Mouse (Mus musculus) spleen, postnatal 36 days (tissue): ENCODE measurements around the gene Tle2.

Source experiments
- DNase-seq, 2 experiments: peaks; one replicate each; pipeline ENCODE4 v3.0.0; 2022; ENCODE audit warnings: low spot score in 2 of 2, mixed read lengths in 1 of 2

Gene Tle2

DNA sequence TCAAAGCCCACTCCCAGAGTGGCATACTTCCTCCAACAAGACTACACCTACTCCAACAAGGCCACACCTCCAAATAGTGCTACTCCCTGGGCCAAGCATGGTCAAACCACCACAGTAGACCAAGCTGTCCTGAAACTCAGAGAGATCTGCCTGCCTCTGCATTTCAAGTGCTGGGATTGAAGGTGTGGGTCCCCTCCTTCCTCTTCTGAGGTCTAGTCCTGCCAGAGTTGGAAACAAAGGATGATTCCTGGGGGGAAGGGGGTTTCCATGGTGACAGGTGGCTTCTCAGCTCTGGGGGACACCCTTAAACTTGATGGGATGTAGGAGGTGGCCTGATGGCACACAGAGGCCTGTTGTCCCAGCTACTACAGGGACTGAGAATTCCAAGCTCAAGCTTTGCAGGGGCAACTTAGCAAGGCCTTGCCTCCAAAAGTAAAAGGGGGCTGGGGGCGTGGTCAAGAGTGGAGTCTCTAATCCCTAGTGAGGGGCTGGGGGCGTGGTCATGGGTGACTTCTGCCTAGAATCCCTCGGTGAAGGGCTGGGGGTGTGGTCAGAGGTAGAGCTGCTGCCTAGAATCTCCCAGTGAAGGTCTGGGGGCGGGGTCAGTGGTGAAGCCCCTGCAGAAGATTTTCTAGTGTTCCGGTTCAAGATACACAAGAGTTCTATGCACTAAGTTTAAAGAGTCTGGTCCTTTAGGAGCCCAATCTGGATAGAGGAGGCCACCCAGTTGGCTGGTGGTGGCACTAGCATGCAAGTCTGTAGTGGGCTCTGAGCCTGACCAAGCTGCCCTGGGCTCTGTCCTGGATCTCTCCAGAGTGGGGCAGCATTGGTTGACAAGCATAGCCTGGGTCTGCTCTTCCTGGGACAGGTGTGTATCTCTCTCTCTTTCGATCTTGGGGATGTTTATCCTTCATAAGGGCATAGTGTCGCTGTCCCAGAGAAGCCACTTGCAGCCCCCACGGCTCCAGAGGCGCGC is at the start of gene Tle2:
TSS of gene Tle2 (plus strand) at position 481 of the 976 bp plus-strand sequence.
- DNase-seq, result no peak

DNA sequence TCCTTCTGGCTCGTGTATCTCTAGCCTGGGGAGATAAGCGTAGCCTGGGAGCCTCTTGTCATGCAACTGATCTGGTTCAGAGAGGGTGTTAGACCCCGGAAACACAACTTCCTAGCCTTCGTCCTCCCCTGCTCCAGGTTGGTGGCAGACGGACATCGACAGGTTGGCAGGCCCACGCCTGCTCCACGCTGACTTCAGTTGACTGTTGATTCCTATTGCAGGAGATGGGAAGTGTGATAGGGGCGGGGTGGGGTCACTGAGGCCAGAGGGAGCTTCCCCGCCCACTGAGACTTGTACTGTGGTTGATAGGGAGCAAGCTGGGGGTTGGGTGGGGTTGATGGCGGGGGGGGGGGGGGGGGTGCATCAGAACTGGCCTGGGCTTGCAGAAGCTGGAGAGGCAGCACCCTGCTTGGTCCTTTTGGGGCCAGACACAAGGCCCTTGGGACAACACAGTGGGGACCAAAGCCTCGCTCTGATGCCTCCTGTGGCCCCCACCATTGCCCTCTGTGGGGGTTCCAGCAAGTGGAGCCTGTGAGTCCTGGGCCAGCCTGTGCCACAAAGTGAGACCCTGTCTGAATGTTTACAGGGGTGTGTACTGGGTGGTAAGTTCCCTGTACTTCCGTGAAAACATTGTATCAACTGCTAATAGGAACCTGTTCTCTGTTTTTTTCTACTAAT is 49.2 kb upstream of the Tle2 start:
- no peak for DNase-seq

DNA sequence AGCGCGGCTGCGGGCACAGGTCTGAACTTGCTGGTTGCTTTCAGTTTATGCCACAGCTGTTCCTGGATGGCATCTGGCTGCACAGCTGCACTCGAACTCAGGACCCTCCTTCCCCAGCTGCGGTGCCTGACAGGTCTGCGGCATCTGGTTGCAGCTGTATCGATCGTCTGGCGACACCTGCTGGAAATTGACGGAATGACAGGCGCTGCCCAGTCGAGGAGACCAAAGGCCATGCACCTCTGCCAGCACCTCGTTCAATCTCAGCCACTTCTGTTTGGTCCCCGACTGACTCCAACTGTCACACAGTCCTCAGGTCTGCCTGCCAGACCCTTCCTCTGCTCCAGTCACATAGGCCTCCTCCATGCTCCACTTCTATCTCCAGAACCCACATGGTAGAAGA is 47.6 kb upstream of the Tle2 start:
- peak; percentile 79 to 83 for DNase-seq

DNA sequence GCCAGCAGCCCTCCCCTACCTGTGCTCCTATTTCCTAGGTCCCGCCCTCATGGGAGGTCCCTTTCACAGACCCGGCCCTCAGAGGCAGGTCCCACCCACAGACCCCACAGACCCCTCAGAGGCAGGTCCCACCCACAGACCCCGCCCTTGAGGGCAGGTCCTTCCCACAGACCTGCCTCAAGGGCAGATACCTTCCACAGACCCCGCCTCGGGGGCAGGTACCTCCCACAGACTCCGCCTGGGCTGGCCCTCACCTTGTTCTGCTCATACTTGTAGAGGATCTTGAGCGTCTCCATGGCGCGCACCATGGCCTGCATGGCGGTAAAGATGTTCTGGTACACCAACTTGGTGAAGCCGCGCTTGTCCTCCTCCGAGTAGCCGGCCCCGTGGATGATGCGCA is 39.5 kb upstream of the Tle2 start:
- DNase-seq, result no peak

DNA sequence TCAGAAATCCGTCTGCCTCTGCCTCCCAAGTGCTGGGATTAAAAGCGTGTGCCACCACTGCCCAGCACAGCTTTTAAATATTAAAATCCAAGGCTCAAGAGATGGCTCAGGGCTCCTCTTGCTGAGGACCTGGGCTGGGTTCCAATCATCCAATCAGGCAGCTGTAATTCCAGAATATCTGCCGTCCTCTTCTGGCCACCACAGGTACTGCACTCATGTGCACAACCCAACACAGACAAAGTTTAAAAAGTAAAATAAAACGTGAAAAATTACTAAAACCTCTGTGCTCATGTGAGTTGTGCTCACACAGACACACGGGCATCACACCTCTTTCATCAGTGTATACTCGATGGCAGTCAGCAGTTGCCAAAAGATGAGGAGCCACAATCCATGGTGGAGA is 37.6 kb upstream of the Tle2 start:
- no peak for DNase-seq

DNA sequence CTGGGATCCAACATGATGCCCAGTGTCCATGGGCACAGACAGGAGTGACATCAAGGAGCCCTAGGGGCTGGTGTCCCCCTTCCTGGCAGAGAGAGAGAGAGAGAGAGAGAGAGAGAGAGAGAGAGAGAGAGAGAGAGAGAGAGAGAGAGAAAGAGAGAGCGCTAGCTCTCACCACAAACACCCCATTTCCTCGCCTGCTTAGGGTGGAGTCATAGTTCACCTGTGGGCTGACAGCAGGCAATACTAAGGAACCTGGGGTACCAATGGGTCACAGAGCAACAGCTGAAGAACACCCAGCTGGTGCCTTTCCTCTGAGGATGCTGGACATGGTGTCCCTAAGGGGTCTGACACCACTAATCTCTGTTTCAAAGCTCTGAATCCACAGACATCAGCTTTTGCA is 36.9 kb upstream of the Tle2 start:
- no peak for DNase-seq

DNA sequence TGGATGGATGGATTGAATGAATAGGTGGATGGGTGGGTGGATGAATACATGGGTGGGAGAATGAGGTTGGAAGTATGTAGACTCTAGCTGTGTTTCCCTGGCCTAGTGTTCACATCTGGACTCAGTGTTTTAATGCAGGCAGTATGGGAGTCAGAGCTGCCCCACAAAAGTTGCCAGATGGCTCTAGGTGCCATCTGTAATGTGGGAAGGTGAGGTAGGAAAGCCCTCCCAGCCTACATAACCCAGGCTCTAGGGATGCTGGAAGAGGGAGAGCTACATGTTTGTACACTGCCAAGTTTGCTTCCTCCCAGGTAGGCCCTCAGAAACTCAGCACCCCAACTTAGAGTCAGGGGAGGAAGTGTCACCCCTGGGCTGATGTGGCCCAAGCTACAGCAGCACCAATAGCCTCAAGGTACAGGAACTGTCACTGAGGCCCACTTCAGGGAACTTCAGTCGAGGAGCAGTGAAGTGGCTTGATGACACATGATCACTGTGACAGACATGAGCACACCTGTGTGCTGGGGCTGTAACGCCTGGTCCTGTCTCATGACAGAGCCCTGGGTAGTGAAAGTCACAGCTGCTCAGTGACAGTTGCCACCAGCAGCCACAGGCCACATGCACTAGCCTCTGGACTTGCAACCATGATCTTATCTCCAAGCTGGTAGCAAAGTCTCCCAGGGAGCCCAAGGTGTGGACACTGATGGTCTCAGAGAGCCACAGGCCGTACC is 35.9 kb upstream of the Tle2 start:
- peak in 1 of 2 experiments; percentile 39 for DNase-seq

DNA sequence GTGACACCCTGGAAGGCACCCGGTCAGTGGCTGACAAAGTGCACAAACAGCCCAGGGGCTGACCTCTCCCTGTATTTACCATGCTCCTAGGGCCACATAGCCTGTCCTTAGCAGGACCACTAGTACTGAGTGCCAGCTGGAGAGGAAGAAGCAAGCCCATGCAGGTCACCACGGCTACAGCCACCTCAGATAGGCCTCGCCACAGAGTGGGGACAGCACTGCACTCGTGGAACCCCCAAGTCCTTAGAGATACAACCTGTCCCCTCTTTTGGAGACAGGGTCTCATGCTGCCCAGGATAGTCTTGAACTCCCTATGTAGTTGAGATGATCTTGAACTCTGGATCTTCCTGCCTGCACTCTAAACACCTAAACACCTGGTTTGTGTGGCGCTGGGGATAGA is 33.0 kb upstream of the Tle2 start:
- DNase-seq, result no peak

DNA sequence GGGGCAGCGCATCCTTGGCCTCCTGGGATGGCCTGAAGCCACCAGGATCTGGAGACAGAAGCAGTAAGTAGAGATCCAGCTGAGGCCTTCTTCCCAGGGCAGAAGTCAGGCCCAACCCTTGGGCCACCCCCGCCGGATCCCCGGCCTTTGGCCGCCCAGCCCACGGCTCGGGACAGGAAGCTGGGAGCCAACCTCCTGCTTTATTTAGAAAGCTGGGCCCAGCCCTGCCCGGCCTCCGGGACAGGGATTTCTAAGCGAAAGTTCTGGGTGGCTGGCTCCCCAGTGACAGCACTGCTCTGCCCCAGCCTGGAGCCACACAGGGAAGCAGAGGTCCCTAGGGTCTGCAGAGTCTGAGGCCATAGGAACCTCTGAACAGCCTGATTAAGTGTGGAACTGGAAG is 32.6 kb upstream of the Tle2 start:
- DNase-seq, result no peak

DNA sequence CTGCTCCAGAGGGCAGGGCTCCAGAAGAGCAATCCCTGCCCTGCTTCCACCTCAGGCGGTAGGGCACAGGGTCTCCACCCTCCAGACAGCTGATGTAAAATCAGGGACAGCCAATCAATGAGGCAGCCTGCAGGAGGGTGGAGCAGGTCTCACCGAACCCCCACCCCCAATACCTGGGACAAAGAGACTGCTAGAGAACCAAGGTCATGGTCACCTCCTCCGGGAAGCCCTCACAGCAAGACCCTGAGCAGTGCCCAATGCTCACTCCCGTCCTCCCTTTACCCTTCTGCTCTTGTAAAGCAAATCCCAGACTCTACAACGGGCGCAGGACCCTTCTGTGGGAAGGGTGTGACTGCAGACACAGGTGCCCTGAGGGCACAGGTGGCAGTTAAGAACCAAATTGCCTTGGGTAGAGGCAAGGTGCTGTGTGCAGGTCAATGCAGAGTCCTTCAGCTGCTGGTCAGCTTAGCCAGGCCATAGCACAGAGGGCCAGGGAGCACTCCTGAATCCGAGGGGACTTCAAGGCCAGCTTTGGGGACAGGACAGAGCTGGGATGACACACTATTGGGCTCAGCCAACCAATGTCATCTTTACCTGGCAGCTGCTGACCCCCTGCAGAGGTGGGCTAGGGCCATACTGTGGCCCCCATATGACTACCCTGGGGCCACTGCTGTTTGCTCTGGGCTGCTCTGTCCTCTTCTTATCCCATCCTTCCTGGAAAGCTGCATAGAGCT is 31.5 kb upstream of the Tle2 start:
- DNase-seq, result no peak

DNA sequence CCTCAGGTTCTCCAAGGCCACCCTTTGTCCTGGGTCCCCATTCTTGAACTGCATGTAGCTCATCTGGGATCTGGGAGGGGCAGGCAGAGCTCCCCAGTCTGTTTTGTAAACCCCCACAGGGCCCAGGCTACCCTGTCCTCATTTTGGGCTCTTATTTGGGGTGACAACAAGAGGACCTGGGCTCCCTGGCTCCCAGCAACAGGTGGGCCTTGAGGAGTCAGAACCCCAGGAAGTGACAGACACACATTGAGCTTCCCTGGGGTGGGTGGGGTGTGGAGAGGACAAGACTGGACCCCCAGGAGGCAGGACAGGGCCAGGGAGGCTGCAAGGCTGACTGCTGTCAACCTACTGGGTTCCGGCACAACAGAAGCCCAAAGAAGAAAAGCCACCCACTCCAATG is 30.7 kb upstream of the Tle2 start:
- DNase-seq, result no peak

DNA sequence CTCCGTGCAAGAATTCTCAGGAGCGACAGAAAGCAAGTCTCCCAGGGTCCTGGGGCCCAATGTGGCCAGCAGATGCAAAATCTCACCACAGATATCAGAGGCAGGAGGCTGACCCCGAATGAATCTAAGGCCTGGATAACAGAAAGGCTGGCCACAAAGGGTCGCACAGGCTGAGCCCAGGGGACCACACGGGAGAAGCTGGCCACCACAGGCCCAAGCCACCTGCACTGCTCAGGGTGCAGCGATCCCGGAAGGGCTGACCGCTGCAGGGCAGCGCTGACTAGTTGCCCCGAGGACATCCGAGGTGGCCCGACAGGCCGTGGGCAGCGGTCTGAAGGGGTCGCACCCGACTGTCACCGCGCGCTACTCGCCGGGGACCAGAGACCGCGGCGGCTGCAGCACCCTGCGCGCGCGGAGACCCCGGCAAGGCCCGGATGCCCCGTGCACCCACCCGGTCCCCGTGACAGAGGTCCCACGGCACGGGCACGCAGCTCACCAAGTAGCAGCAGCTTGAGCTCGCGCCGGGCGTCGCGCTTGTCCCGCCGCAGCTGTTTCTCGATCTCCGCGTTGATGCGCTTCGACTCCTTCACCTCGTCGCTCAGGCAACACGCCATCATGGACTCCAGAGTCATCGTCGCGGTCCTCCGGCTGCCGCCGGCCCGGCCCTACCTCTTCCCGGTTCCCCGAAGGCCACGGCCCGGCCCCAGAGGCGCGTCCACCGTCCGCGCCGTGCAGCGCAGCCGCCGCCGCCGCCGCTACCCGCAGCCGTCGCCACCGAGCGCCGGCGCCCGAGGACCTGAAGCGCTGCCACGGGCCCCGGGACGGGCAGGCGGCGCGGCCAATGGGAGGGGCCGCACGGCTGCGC is 29.8 kb upstream of the Tle2 start:
- no peak for DNase-seq

DNA sequence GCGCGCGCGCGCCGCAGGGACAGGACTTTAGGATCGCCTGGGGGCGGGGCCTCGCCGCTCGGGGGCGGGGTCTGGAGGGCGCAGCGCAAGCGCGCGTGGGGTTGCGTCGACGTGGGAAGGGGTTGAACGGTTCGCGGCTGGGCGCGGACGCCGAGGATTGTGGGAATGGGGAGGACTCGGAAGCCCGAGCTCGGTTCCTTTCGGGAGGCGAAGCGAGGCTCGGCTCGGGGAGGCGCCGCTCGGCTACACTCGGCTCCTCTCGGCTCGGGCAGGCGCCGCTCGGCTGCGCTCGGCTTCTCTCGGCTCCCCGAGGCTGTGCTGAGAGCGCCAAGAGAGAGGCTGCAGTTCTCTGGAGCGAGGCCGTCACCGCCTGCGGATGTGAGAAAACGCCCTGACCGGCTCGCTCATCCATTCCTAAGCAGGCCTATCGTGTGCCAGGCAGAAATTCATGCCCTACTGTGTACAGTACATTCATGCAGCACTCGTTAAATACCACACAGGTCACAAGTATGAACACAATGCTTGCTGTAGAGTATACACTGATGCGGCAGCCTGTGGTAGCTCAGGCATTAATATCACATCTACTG is 29.1 kb upstream of the Tle2 start, which contains the start of gene Gna11:
TSS of gene Gna11 (minus strand) at position 30 of the 587 bp plus-strand sequence.
- peak; percentile 99 to 100 for DNase-seq

DNA sequence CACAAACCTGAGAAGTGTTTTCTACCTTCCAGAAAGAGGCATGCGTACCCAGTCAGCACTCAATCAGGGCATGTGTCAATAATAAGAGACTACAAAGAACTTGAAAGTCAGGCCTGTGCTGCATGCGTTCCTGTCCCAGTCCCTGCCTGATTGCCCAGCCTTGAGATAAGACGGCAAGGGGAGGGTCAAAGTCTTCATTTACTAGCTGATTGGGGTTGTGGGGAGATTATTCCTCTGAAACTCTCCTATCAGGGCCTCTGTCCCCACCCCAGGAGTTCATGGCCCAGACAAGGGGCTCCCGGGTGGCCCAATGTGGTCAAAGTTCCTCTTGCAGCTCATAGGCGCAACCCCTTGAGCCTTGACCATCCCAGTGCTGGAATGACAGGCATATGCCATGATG is 28.0 kb upstream of the Tle2 start:
- DNase-seq, result no peak

DNA sequence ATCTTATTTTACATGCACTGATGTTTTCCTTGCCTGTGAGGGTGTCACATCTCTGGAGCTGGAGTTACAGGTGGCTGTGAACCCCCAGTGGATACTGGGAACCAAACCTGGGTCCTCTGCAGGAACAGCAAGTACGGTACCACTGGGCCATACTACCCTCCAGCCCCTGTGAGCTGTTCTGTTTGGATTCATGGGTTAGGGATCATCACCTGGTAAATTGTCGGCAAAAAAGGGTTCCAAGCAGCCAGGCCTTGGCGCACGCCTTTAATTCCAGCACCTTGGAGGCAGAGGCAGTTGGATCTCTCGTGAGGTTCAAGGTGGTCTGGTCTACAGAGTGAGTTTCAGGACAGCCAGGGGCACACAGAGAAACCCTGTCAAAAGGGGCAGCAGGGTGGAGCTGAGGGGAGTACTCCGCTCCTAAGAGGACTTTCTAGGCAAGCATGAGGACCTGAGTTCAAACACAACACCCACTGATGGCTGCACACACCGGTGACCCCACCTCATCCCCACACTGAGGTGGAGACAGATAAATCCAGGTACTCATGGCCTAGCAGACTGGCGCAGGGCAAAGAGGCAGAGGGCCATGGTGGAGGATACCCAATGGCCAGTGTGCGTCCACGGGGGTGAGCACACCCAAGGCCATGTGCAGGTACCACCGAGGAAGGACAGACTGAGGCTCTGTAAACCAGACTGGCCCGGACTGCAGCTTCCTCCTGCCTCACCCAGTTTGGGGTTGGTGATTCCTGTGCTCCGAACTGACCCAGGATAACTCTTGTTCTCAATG is 27.4 kb upstream of the Tle2 start:
- DNase-seq, result no peak

DNA sequence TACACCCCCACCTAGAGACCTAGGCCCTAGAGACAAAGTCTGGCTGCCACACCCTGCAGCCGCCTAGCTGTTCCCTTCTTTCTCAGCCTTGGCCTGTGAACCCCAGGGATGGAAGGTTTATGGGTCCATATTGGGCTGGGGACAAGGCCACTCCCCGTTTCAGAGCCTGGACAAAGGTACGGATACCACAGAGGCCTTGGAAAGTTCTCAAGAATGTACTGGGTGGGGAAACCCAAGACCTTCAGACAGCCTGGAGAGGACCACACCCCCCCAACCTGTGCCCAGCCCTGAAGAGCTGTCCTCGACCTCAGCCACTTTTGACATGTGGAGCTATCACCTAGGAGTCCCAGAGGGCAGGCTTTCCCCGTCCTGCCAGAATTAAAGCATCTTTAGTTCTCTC is 25.4 kb upstream of the Tle2 start:
- no peak for DNase-seq

DNA sequence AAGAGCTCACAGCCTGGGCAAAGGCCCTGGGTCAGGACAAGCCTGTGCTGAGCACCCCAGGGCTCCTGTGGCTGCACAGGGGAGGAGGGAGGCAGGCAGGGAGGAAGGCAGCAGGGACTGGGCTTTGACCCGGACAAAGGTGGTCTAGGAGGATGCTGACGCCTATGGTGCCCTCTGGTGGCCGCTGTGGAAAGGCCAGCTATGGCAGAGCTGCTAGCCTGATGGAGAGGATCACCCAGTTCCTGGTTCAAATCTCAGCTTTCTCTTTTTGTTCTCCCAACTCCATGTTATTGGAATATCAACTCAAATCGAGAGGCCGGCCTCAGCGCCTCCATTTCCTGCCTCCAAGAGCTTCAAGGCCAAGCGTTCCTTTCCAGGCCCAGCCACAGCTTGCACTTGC is 24.1 kb upstream of the Tle2 start:
- DNase-seq, result peak; percentile 69 to 72

DNA sequence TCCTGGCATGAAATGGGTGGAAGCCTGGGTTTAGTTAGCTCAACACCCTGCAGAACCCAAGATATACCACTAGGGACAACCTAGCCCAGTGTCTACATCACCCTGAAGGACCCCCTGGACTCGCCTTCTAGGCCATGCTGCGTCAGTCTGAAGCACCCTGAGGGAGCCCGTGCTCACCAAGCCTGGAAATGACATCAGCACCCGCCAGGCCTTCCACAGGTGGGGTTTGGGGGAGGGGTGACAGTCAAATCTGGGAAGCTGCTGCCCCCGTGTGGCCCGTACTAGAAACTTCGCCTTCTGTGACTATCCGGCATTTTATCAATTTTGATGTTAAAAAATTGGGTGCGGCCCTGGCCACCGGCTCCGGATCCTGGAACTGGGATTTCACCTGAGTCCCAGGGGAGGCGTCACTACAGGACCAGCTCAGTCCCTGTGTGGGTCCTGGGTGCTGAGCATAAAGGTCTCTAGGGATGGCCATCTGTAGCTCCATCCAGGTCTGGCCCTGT is 22.7 kb upstream of the Tle2 start:
- DNase-seq, result peak; percentile 83 to 88

DNA sequence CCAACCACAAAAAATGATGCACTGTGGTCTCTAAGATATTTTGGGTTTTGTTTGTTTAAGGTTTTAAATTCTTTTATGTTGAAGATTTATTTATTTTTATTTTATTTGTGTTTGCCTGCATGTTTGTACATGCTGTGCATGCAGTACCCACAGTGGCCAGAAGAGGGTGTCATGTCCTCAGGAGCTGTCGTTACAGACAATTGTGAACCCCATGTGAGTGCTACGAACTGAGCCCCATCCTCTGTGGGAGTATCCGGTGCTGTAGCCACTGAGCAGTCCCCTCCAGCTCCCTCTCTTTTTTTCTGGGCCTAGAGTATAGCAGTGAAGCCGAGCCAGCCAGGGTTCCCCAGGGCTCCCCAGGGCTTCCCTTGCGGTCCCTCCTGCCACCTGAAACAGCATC is 21.1 kb upstream of the Tle2 start:
- no peak for DNase-seq
